Mouse (Mus musculus) layer of hippocampus, adult 2 months (tissue): ENCODE data around the gene Rnasel. TPM values are rescaled to one million over a fixed set of nuclear protein-coding genes. Genes with fewer than 3 reads are reported as not detected.
A peak's percentile ranks its signal among the peaks of the same experiment; 100 is the strongest.

Experiments used
- DNase-seq, 2 experiments: peaks; one replicate each; pipeline ENCODE4 v3.0.0; 2022; ENCODE audit warnings: low spot score in 2 of 2
- H3K27ac ChIP-seq: fragments of 200-600 bp; 2 replicates; pipeline ENCODE4 v1.8.1; 2022
- H3K4me3 ChIP-seq: fragments of 200-600 bp; 2 replicates; pipeline ENCODE4 v1.8.1; 2022; ENCODE audit warnings: mild to moderate bottlenecking
- CTCF ChIP-seq: fragments of 200-600 bp; conservative IDR thresholded peaks from 2 replicates; pipeline ENCODE4 v1.8.1; 2022; ENCODE audit warnings: antibody characterized with exemption, mild to moderate bottlenecking, moderate library complexity
- total RNA-seq, 2 experiments: library from RNA; stranded (reverse); gene quantifications; 2 replicates each; pipeline ENCODE4 v1.2.3; 2021

Gene Rnasel
- total RNA-seq, 2 experiments from 2014 or later, result 6.5 to 6.7 TPM

- Histone ChIP-seq H3K27ac (no peak overlapping the region), H3K4me3 (peak overlapping the region; percentile 52)
- no peak for TF ChIP-seq CTCF
- no peak for DNase-seq
Observed at GRCm38 (mm10) chr1:153740775-153741400, 8.3 kb upstream of the Rnasel start.

DNA sequence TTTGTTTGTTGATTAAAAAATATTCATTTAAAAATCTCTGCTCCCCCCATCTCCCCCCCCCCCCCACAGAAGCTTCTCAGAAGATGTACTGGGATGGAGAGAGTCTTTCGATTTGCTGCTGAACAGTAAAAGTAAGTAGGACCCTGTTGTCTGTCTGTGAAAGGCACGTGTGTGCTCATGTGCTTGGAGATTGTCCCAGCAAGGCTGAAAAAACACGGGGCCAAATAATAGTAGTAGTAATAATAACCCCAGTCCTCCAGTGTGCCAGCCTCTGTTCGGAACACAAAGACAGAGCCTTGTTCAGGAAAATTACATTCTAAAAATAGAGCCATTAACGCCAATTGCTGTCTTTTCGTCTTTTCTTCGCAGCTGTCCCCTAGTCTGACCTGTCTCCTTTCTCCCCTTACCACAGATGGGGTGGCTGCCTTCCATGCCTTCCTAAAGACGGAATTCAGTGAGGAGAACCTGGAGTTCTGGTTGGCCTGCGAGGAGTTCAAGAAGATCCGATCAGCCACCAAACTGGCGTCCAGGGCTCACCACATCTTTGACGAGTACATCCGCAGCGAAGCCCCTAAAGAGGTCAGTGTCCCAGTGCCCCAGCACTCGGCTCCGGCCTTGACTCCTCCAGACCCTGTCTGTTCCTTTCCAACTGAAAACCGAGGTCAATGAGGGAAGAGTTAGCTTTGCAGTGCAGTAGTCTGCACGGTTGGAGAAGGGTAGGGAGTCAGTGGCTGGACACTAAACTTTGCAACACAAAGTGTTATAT, 7.5 kb upstream of the Rnasel start:
- TF ChIP-seq CTCF, result no peak
- no peak for DNase-seq
- peak overlapping the region; percentile 26; the same call in 1 of the 2 replicates for H3K4me3 ChIP-seq
- no peak overlapping the region for H3K27ac ChIP-seq

- peak overlapping the region; percentile 26; the same call in 1 of the 2 replicates for H3K4me3 ChIP-seq
- peak; percentile 53 to 87 for DNase-seq
- no peak overlapping the region for H3K27ac ChIP-seq
- TF ChIP-seq CTCF, result peak; percentile 98; the same call in 1 of the 2 replicates
Observed at GRCm38 (mm10) chr1:153742374-153743155, 6.7 kb upstream of the Rnasel start.

GRCm38 (mm10) chr1:153746119-153746670, 3.0 kb upstream of the Rnasel start:
- Histone ChIP-seq H3K27ac (no peak overlapping the region), H3K4me3 (no peak overlapping the region)
- DNase-seq, result no peak
- TF ChIP-seq CTCF, result no peak

DNA sequence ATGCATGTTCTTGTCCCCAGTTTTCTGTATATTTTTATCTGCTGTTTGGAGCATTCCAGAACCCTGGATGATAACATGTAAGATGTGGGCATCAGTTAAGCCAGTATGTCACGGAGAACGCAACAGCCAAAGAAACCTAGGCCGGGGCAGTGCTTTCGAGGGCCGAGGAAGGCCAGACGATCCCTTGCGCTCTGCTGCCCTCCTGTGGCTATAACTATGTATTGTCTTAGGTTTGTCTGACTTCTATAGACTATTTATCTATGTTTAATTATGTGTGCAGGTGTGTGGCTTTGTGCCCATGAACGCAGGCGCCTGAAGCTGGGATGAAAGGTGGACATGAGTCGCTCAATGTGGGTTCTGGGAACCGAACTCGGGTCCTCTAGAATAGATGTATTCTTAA, 2.5 kb upstream of the Rnasel start:
- Histone ChIP-seq H3K4me3 (no peak overlapping the region), H3K27ac (no peak overlapping the region)
- DNase-seq, result peak; percentile 61 to 77
- peak; percentile 95 for TF ChIP-seq CTCF

DNA sequence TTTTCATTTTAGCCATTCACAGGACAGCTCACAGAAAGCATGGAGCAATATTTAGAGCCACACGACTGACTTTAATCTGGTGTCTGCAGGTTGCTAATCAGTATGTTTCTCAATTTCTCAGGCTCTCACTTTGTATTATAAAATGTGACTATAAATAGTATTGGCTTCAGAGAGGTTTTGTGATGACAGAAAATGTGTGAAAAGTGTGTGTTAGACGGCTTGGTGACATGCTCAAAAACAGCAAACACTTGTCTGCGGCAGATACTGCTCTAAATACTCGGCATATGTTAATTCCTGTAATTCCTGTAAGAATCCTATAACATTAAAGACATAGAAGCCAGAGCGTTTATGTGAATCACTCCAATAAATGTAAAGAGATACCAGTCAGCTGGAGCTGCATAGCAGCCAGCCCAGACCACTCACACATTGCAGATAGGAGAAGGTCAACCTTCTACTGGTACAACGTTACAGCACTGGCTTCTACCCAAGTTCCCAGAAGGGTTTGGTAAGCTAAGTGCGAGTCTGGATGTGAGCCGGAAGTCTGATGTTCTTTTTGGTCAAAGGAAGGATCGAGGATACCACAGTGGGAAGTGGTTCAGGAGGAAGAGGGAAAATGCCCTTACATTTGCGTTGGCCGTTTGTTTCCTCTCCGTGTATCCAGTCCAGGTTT, 1.2 kb upstream of the Rnasel start:
- Histone ChIP-seq H3K4me3 (no peak overlapping the region), H3K27ac (no peak overlapping the region)
- TF ChIP-seq CTCF, result no peak
- no peak for DNase-seq

DNA sequence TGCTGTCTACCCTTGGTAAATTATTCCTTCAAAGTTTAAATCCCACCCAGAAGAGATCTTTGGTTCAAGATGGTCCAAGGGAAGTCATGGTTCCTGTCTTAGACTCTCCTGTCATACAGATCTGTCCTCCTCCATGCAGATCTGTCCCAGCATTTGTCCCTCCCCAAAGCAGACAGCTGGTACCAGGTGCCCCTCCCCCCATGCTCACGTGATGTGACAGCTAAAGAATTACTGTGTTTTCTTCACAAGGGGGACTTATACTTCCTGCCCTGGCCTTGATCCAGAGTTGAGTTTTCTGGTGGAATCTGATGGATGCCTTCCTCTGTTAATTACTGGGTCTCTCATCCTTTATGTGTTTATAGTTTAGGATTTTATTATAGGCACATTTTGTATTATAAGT, 677 bp upstream of the Rnasel start:
- Histone ChIP-seq H3K4me3 (no peak overlapping the region), H3K27ac (no peak overlapping the region)
- DNase-seq, result no peak
- no peak for TF ChIP-seq CTCF

DNA sequence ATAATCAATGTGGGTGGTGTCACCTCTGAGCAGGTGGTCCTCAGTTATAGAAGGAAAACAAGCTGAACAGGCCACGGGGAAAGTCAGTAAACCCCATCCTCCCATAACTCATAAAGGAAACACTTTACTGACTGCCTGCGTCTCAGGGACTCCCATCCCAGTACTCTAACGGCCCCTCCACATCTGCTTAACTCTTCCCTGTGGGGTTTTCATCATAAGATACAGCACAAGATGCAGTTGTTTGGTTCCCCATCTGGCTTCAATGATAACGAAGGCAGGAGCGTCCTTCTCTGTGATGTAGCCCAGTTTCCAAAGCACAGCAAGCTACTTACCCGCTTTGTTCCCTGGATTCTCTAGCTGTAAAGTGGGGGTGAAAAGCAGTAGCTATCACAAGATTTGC, 828 bp downstream of the Rnasel start:
- no peak overlapping the region for H3K27ac ChIP-seq
- H3K4me3 ChIP-seq, result no peak overlapping the region; the same call in 1 of the 2 replicates
- DNase-seq, result no peak
- no peak for TF ChIP-seq CTCF

DNA sequence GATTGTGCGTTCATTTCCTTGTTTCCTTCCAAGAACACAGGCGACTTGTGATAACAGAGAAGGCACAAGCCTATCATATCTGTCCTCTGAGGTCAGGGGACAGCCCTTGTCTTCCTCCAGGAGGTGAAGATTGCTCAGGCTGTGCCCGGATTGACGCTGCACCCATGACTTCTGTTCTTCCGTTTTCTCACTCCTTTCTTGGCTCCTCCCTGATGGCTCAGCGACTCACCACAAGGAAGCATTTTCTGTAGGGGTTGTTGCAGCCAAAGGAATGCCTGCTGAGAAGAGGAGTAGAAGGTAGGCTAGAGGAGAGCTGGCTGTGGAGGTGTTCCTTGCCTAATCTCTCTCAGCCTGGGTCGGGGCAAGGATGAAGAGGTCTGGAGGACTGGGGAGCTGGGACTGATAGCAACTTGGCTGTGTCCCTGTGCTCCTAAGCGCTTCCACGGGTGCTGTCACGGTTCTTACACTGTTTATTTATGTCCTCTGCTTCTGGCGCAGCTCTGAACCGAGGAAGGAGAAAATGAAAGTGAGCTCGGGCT, 2.6 kb downstream of the Rnasel start:
- no peak for TF ChIP-seq CTCF
- no peak for DNase-seq
- peak overlapping the region; percentile 46; the same call in 1 of the 2 replicates for H3K27ac ChIP-seq
- peak overlapping the region; percentile 43 for H3K4me3 ChIP-seq

- no peak for DNase-seq
- peak overlapping the region; percentile 43; the same call in 1 of the 2 replicates for H3K4me3 ChIP-seq
- no peak overlapping the region for H3K27ac ChIP-seq
- TF ChIP-seq CTCF, result no peak
Observed at GRCm38 (mm10) chr1:153752521-153752920, 3.3 kb downstream of the Rnasel start.

GRCm38 (mm10) chr1:153753725-153754464, 4.7 kb downstream of the Rnasel start:
- DNase-seq, result no peak
- no peak overlapping the region for H3K27ac ChIP-seq
- no peak overlapping the region for H3K4me3 ChIP-seq
- no peak for TF ChIP-seq CTCF
